Mouse (Mus musculus): ENCODE data around the gene Aoc1. TPM values are rescaled to one million over a fixed set of nuclear protein-coding genes. Genes with fewer than 3 reads are reported as not detected.

Gene Aoc1
- total RNA-seq, 4 experiments from 2014 or later = not detected

- no peak for DNase-seq (ENCODE audit: low spot score)
Observed at GRCm38 (mm10) chr6:48909229-48909628, 36.5 kb downstream of the Aoc1 start.

GRCm38 (mm10) chr6:48912033-48912432, 39.3 kb downstream of the Aoc1 start:
- DNase-seq (ENCODE audit: low spot score) = no peak

- DNase-seq (ENCODE audit: low spot score) = no peak
Observed at GRCm38 (mm10) chr6:48913587-48913986, 40.9 kb downstream of the Aoc1 start.

- DNase-seq (ENCODE audit: low spot score) = no peak
Observed at GRCm38 (mm10) chr6:48929595-48929994, 56.9 kb downstream of the Aoc1 start, which contains the start of gene 1600015I10Rik. Gene 1600015I10Rik, plus strand, starts transcription at chr6:48929895.

GRCm38 (mm10) chr6:48949596-48949995, 76.9 kb downstream of the Aoc1 start:
- DNase-seq (ENCODE audit: low spot score) = no peak

GRCm38 (mm10) chr6:48950676-48951075, 78.0 kb downstream of the Aoc1 start:
- DNase-seq (ENCODE audit: low spot score) = no peak

- no peak for DNase-seq (ENCODE audit: low spot score)
Observed at GRCm38 (mm10) chr6:48951630-48952029, 78.9 kb downstream of the Aoc1 start.

- DNase-seq (ENCODE audit: low spot score) = no peak
Observed at GRCm38 (mm10) chr6:48953220-48953619, 80.5 kb downstream of the Aoc1 start.

- no peak for DNase-seq (ENCODE audit: low spot score)
Observed at GRCm38 (mm10) chr6:48954211-48954610, 81.5 kb downstream of the Aoc1 start.

GRCm38 (mm10) chr6:48954946-48955345, 82.2 kb downstream of the Aoc1 start:
- peak; percentile 28 for DNase-seq (ENCODE audit: low spot score)

- DNase-seq (ENCODE audit: low spot score) = no peak
Observed at GRCm38 (mm10) chr6:48956785-48957184, 84.1 kb downstream of the Aoc1 start.

GRCm38 (mm10) chr6:48958053-48958452, 85.4 kb downstream of the Aoc1 start:
- no peak for DNase-seq (ENCODE audit: low spot score)

Other genes with a start within 250 kb of the Aoc1 start
- under 1 TPM; 0.22 to 0.69 (median 0.43) TPM for gene AI854703, start 246.1 kb upstream of the Aoc1 start, total RNA-seq (2022)
- 1 to 10 TPM; 4.9 to 8.8 (median 5.8) TPM for gene Gimap8, start 225.7 kb upstream of the Aoc1 start, total RNA-seq (2022)
- gene Gimap9, start 196.8 kb upstream of the Aoc1 start, total RNA-seq (2022) = 1 to 10 TPM; 2.6 to 4.2 (median 3.1) TPM
- gene Gimap4, start 188.3 kb upstream of the Aoc1 start, total RNA-seq (2022) = 10 to 100 TPM; 16.1 to 25.6 (median 20.1) TPM
- gene Gimap6, start 164.7 kb upstream of the Aoc1 start, total RNA-seq (2022) = 10 to 100 TPM; 28.6 to 39.2 (median 35.6) TPM
- 1 to 10 TPM; 2.7 to 5.0 (median 4.3) TPM for gene Gm28053, start 154.3 kb upstream of the Aoc1 start, total RNA-seq (2022)
- under 1 TPM in 3 of 4 experiments, not detected in 1; 0.22 to 0.78 (median 0.71) TPM for gene Gimap7, start 154.3 kb upstream of the Aoc1 start, total RNA-seq (2022)
- 1 to 10 TPM; 6.3 to 9.4 (median 8.0) TPM for gene Gimap1, start 133.8 kb upstream of the Aoc1 start, total RNA-seq (2022)
- gene Gimap5, start 126.7 kb upstream of the Aoc1 start, total RNA-seq (2022) = 1 to 10 TPM; 4.1 to 5.0 (median 4.5) TPM
- under 1 TPM; 0.53 to 0.86 (median 0.54) TPM for gene Gimap3, start 102.0 kb upstream of the Aoc1 start, total RNA-seq (2022)
- gene Tmem176a, start 32.0 kb upstream of the Aoc1 start, total RNA-seq (2022) = 10 to 100 TPM; 15.0 to 19.3 (median 17.1) TPM
- 10 to 100 TPM; 34.1 to 50.4 (median 41.2) TPM for gene Tmem176b, start 31.4 kb upstream of the Aoc1 start, total RNA-seq (2022)
- not detected for gene 1600015I10Rik, start 57.0 kb downstream of the Aoc1 start, total RNA-seq (2022)
- not detected for gene Doxl2, start 102.1 kb downstream of the Aoc1 start, total RNA-seq (2022)
- gene Svs1, start 114.0 kb downstream of the Aoc1 start, total RNA-seq (2022) = not detected
- 1 to 10 TPM in 2 of 4 experiments, under 1 TPM in 2; 0.63 to 1.5 (median 1.1) TPM for gene Gpnmb, start 163.7 kb downstream of the Aoc1 start, total RNA-seq (2022)
- gene Malsu1, start 200.9 kb downstream of the Aoc1 start, total RNA-seq (2022) = 10 to 100 TPM; 23.4 to 39.8 (median 36.9) TPM

Measured in heart, adult 8-10 months (tissue).